Mouse (Mus musculus): ENCODE measurements around the gene Tenm2. TPM values are rescaled to one million over a fixed set of nuclear protein-coding genes. Genes with fewer than 3 reads are reported as not detected.

The Tenm2 gene
- total and polyA plus RNA-seq, 3 experiments, result not detected

DNA sequence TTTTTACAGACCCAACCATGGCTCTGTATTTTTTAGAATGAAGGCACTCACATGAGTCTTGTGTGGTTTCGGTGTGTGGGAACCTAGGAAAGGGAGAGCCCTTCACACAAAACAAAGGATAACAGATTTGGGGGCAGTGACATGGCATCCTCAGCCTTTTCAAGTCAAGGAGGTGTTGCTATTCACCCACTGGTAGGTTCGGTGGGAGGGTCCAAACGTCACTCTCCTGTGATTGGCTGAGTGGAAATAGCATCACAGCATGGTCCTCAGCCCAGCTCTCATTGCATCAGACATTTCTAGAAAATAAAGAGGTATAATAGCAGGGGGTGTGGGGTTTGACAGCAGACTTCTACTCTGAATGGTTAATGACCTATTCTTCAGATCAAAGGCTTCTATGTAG lies 534.8 kb downstream of the Tenm2 start:
- Histone ChIP-seq H3K4me3 (replicated peaks in 1 of 3; ENCODE audit: low read depth in 2 of 3, low read length in 2 of 3, poor library complexity in 1 of 3) (no peak overlapping the region), H3K4me2 (ENCODE audit: insufficient read depth, low read depth, poor library complexity, severe bottlenecking) (no peak overlapping the region), H3K4me1 (ENCODE audit: control insufficient read depth in 1 of 2, insufficient read depth in 2 of 2) (no peaks in the 10 kb centered on the region), H3K79me2 (replicated peaks; ENCODE audit: control insufficient read depth, extremely low read depth, insufficient read depth, poor library complexity, severe bottlenecking) (no peaks in the 10 kb centered on the region), H3K27me3 (replicated peaks) (no peaks in the 10 kb centered on the region), H3K27ac (ENCODE audit: insufficient read depth, low read depth) (no peak overlapping the region), H3K9ac (ENCODE audit: insufficient read depth, low read depth) (no peak overlapping the region), H3K36me3 (replicated peaks in 1 of 2; ENCODE audit: control insufficient read depth in 1 of 2, insufficient read depth in 1 of 2, low read length in 1 of 2) (no peaks in the 10 kb centered on the region), H3K9me3 (replicated peaks; ENCODE audit: low read length) (peaks cover 72% of the 10 kb centered on the region)
- dilution Hi-C loops (cut with MboI; ENCODE audit: extremely low pct_ligation_motif_present, extremely low pct_unique_long_range_greater_than_20kb, low sequenced_read_pairs), result no loop called here
- TF ChIP-seq NELFE (IDR thresholded peaks at IDR 0.05; ENCODE audit: low read depth, low read length), result no peak
- no peak for DNase-seq (ENCODE audit: extremely low read depth)
- in situ Hi-C loops (cut with MboI; ENCODE audit: low pct_ligation_motif_present, low pct_unique_long_range_greater_than_20kb, low sequenced_read_pairs), result no loop called here

GRCm38 (mm10) chr11:36700131-36700530 lies 535.6 kb downstream of the Tenm2 start:
- dilution Hi-C loops (cut with MboI; ENCODE audit: extremely low pct_ligation_motif_present, extremely low pct_unique_long_range_greater_than_20kb, low sequenced_read_pairs), result no loop called here

DNA sequence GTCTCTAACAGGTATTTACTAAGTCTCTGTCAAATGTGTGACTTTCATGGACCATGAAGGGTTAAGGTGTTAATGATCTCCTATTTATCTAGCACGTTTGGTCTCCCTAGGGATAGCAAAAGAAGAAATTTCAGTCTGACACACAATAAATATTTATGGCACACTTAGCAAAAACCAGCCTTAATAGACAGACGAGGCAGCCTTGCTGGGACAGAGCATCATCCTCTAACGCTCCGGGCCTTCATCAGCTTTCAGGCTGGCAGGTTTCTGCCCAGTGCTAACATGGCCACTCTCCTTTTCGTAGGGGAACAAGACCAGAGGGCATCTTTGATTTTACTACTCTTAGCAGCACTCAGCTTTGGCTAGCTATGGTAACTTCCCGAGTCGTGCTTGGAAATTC lies 537.5 kb downstream of the Tenm2 start:
- Histone ChIP-seq H3K27ac (ENCODE audit: insufficient read depth, low read depth) (no peak overlapping the region), H3K9ac (ENCODE audit: insufficient read depth, low read depth) (no peak overlapping the region), H3K27me3 (replicated peaks) (no peaks in the 10 kb centered on the region), H3K4me1 (ENCODE audit: control insufficient read depth in 1 of 2, insufficient read depth in 2 of 2) (no peaks in the 10 kb centered on the region), H3K36me3 (replicated peaks in 1 of 2; ENCODE audit: control insufficient read depth in 1 of 2, insufficient read depth in 1 of 2, low read length in 1 of 2) (no peaks in the 10 kb centered on the region), H3K4me3 (replicated peaks in 1 of 3; ENCODE audit: low read depth in 2 of 3, low read length in 2 of 3, poor library complexity in 1 of 3) (no peak overlapping the region), H3K9me3 (replicated peaks; ENCODE audit: low read length) (peaks cover 74% of the 10 kb centered on the region), H3K79me2 (replicated peaks; ENCODE audit: control insufficient read depth, extremely low read depth, insufficient read depth, poor library complexity, severe bottlenecking) (no peaks in the 10 kb centered on the region), H3K4me2 (ENCODE audit: insufficient read depth, low read depth, poor library complexity, severe bottlenecking) (no peak overlapping the region)
- in situ Hi-C loops (cut with MboI; ENCODE audit: low pct_ligation_motif_present, low pct_unique_long_range_greater_than_20kb, low sequenced_read_pairs) (no loop called here), dilution Hi-C loops (cut with MboI; ENCODE audit: extremely low pct_ligation_motif_present, extremely low pct_unique_long_range_greater_than_20kb, low sequenced_read_pairs) (no loop called here)
- DNase-seq (ENCODE audit: extremely low read depth), result no peak
- TF ChIP-seq MAZ (IDR thresholded peaks at IDR 0.05; ENCODE audit: low read depth, low read length) (no peak), E2F4 (IDR thresholded peaks at IDR 0.05; ENCODE audit: insufficient replicate concordance, low read depth, low read length) (no peak), NRF1 (IDR thresholded peaks at IDR 0.05; ENCODE audit: low read depth, low read length) (no peak), ETS1 (conservative IDR thresholded peaks at IDR 0.05; ENCODE audit: low read depth, low read length) (no peak), TCF12 (IDR thresholded peaks at IDR 0.05; ENCODE audit: low read depth, low read length) (no peak), JUND (conservative IDR thresholded peaks at IDR 0.05; ENCODE audit: low read depth, low read length) (no peak), CHD1 (IDR thresholded peaks at IDR 0.05; ENCODE audit: low read depth, low read length) (no peak), UBTF (IDR thresholded peaks at IDR 0.05; ENCODE audit: low read depth, low read length) (no peak), POLR2A (IDR thresholded peaks at IDR 0.05; ENCODE audit: low read depth, low read length) (no peak), POLR2AphosphoS2 (IDR thresholded peaks at IDR 0.05; ENCODE audit: low read depth, low read length) (no peak), SIN3A (IDR thresholded peaks at IDR 0.05; ENCODE audit: low read length) (no peak), USF2 (conservative IDR thresholded peaks at IDR 0.05; ENCODE audit: low read depth, low read length) (no peak), KAT2A (IDR thresholded peaks at IDR 0.05; ENCODE audit: insufficient replicate concordance, low read length) (no peak), RCOR1 (conservative IDR thresholded peaks at IDR 0.05; ENCODE audit: low read depth, low read length) (no peak), MAX (IDR thresholded peaks at IDR 0.05; ENCODE audit: low read length) (no peak), ZMIZ1 (IDR thresholded peaks at IDR 0.05; ENCODE audit: low read depth, low read length) (no peak), CTCF (conservative IDR thresholded peaks at IDR 0.05 in 1 of 2, IDR thresholded peaks at IDR 0.05 in 1 of 2; ENCODE audit: low read depth in 2 of 2, low read length in 2 of 2) (no peak), TBP (conservative IDR thresholded peaks at IDR 0.05; ENCODE audit: low read depth, low read length) (no peak), ZC3H11A (IDR thresholded peaks at IDR 0.05; ENCODE audit: low read depth, low read length) (no peak)

More at GRCm38 (mm10) chr11:36700131-36700530, 535.6 kb downstream of the Tenm2 start:
- Histone ChIP-seq H3K4me1 (ENCODE audit: control insufficient read depth in 1 of 2, insufficient read depth in 2 of 2) (no peaks in the 10 kb centered on the region), H3K79me2 (replicated peaks; ENCODE audit: control insufficient read depth, extremely low read depth, insufficient read depth, poor library complexity, severe bottlenecking) (no peaks in the 10 kb centered on the region), H3K9me3 (replicated peaks; ENCODE audit: low read length) (peaks cover 73% of the 10 kb centered on the region), H3K36me3 (replicated peaks in 1 of 2; ENCODE audit: control insufficient read depth in 1 of 2, insufficient read depth in 1 of 2, low read length in 1 of 2) (no peaks in the 10 kb centered on the region), H3K27me3 (replicated peaks) (no peaks in the 10 kb centered on the region), H3K27ac (ENCODE audit: insufficient read depth, low read depth) (no peak overlapping the region), H3K4me3 (replicated peaks in 1 of 3; ENCODE audit: low read depth in 2 of 3, low read length in 2 of 3, poor library complexity in 1 of 3) (no peak overlapping the region), H3K9ac (ENCODE audit: insufficient read depth, low read depth) (no peak overlapping the region), H3K4me2 (ENCODE audit: insufficient read depth, low read depth, poor library complexity, severe bottlenecking) (no peak overlapping the region)
- TF ChIP-seq ETS1 (conservative IDR thresholded peaks at IDR 0.05; ENCODE audit: low read depth, low read length) (no peak), ELF1 (IDR thresholded peaks at IDR 0.05; ENCODE audit: low read depth, low read length) (no peak), SIN3A (IDR thresholded peaks at IDR 0.05; ENCODE audit: low read length) (no peak), TCF12 (IDR thresholded peaks at IDR 0.05; ENCODE audit: low read depth, low read length) (no peak), RAD21 (IDR thresholded peaks at IDR 0.05; ENCODE audit: low read depth, low read length) (no peak), TBP (conservative IDR thresholded peaks at IDR 0.05; ENCODE audit: low read depth, low read length) (no peak), BHLHE40 (IDR thresholded peaks at IDR 0.05; ENCODE audit: low read depth, low read length) (no peak), GABPA (IDR thresholded peaks at IDR 0.05; ENCODE audit: insufficient replicate concordance, low read depth, low read length) (no peak), MYC (IDR thresholded peaks at IDR 0.05; ENCODE audit: low read depth, low read length) (no peak)
- in situ Hi-C loops (cut with MboI; ENCODE audit: low pct_ligation_motif_present, low pct_unique_long_range_greater_than_20kb, low sequenced_read_pairs), result no loop called here
- DNase-seq (ENCODE audit: extremely low read depth), result no peak
